Mouse (Mus musculus) gastrocnemius, adult 18-20 months (tissue): ENCODE measurements around the gene Pwwp2a. TPM values are rescaled to one million over a fixed set of nuclear protein-coding genes. Genes with fewer than 3 reads are reported as not detected.

Source experiments
- DNase-seq: peaks from one replicate; pipeline ENCODE4 v3.0.0; 2021; ENCODE audit warnings: low spot score
- long read RNA-seq, 2 experiments: library from polyadenylated mRNA; stranded (forward); transcript quantifications; one replicate each; pipeline ENCODE4 v2.0.0; 2021
- total RNA-seq, 2 experiments: library from RNA; stranded (reverse); gene quantifications; 2 replicates each; pipeline ENCODE4 v1.2.3; 2021

The Pwwp2a gene
- total RNA-seq: 10 to 100 TPM; 12.6 to 14.1 TPM
- long read RNA-seq, experiment 1, partial matches to known transcripts: 0 of 7 reads
- long read RNA-seq, experiment 1, other reads (novel, unspliced or antisense): 5 of 7 reads
- long read RNA-seq, experiment 2, partial matches to known transcripts: 0 of 5 reads
- long read RNA-seq, experiment 2, other reads (novel, unspliced or antisense): 4 of 5 reads

DNA sequence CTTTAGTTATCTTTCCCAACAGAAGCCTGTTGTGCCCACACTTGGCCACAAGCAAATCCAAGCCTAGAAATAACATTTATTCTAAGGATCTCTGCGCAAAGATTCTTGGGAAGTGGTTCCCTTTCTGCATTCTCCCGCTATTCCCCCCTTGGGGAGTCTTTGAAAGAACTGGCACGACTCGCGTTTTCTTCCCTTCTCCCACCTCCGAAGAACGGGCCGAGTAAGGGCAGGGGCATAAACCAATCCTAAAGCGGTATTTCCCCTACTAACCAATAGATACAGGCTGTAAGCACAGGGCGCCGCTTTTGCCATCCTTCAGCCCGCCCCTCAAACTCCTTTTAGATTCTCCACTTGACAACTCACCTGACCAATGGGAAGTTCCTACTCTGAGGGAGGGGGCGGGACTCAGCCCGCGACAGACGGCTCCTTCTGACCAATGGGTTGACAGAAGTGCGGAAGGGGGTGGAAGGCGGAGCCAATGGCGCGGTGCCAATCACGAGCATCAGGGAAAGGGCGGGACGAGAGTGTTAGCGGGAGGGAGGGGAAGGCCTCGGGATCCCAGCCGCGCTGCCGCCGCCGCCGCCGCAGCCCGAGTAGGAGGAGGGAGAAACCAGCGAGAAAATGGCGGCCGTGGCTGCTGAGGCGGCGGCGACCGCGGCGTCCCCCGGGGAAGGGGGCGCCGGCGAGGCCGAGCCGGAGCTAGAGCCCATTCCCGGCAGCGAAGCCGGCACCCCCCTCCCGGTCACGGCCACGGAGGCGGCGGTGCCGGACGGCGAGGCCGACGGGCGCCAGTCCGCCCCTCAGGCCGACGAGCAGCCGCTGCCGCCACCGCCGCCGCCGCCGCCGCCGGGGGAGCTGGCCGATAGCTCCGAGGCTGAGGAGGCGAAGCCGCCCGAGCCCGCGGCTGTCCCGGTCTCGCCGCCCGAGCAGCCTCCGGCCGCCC, at the start of gene Pwwp2a:
Gene Pwwp2a, plus strand, starts transcription at position 527 of the 943 bp plus-strand sequence.
- peak; percentile 99 for DNase-seq

DNA sequence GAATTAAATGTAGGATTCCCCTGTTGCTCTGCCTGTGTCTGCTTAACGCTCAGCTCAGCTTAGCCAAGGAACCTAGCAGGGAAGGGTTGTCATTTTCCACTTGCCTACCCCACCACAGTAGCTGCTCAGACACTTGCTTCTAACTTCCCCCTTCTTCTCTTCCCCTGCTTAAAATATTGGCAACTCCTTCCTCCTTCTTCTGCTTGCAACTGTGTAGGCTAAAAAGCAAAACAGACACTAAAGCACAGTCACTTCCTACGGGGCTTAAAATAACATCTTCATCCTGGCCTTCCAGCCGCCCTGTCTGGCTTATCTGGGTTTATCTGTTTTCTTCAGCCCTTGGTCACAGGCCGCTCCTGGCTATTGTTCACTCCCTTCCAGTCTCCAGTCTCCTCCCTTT, 49.2 kb upstream of the Pwwp2a start:
- no peak for DNase-seq

DNA sequence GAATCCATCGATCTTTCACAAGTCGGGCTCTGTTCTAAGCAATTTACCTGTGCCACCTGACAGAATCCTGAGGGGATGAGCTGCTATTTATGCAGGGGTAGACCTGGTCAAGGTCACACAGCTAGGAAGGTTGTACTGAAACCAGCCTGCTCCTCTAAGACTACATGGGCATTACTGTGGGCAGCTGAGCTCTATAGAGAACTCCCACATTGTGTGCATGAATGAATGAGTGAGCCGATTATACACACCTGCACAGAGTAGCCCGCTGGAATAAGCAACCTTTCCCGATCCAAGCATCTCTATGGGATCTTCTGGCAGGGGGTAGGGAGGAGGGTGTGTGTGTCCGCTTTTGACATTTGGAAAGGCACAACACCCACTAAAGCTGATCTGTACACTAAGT, 48.6 kb upstream of the Pwwp2a start:
- DNase-seq: no peak

DNA sequence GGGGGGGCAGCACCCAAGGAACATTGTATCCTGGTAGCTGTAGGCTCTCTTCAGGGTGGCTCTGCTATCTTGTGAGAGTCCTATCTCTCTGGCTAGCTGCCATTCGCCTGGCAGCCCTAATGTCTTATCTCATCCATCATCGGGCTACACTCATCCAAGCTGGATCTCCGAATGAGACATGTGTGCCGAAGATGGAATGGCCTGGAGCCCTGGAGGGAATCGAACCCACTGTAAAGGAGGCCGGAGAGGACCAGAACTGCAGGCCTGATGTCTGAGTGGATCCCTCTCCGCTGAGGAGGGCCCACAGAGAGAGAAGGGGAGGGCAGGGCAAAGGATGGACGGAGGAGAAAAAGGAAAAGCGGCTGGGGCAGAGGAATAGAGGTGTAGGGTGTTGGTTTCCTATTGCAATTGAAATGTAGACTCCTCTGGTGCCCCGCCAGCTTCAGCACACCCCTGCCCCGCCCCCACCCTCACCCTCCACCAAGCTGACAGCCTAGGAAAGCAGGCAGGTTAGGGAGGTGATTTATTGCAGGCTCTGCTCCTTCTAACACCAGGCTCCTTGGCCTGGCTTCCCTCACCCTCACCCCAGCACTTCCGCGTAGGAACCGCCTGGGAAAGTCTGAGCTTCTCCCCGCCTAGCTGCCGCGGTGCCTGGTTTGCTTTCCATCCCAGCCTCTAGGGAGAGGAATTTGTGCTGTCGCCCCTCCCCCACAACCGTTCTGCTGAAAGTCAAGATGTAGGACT, 48.0 kb upstream of the Pwwp2a start:
- peak; percentile 30 for DNase-seq

DNA sequence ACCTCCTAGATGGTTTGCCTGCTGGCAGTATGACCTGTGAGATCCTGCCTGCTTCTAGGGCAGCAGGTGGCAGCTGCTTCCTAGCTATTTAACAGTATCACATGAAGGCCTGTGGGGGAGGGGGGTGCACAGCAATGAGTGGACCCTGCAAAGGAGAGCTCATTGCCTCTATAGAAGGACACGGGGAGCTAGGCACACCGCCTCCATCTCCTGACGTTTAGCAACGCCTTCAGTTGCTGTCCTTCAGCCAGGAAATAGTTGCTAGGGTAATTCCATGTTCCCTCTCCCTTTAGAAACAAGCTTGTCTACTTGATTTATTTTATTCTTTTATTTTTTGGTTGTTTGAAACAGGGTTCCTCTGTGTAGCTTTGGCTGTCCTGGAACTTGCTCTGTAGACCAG, 45.0 kb upstream of the Pwwp2a start:
- no peak for DNase-seq

DNA sequence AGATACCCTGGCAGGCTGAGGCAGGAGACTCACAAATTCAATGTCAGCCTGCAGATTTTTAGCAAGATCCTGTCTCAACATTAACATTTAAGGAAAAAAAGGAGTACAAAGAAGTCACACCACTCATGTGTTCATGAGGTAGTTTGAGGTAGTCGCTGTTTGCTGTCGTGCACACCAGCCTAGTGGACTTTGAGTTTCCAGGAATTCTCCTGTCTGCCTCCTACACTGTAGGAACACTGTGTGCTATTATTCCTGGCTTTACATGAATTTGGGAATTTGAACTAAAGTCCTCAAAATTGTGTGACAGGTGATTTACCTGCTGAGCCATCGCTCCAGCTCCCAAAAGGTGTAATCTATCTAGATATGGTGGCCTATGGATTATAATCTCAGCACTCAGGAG, 43.3 kb upstream of the Pwwp2a start:
- no peak for DNase-seq

DNA sequence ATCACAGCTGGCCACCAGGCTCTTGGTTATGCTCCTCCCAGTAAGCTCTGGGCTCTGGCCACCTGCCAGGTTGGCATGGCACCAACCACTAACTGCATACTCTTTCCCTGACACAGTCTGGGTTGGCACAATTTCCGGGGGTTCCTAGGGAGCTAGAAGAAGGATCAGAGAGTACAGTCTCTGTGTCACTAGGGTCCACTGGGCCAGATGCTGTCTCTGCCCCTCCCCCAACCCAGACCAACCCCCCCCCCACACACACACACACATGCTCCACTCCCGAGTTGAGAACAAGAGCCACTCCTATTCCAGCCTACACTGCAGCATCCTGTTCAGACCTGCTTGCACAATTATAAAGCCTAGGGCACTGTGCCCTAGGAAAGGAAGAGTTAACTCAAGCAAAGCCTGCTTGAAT, 38.6 kb upstream of the Pwwp2a start:
- DNase-seq: peak; percentile 10

DNA sequence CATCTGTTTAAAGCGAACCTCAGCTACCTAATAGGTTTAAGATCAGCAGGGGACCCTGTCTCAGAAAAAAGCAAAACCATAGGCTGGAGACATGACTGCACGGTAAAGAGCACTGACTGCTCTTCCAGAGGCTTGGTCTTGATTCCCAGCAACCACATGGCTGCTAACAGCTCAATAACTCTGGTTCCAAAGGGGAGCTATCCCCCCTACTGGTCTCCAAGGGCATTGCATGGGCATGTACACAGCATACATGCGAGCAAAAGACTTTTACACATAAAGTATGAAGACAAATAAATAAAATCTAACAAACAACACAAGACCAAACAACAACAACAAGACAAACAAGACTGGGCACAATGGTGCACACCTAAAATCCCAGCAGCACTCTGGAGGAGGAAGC, 36.5 kb upstream of the Pwwp2a start:
- DNase-seq: no peak

DNA sequence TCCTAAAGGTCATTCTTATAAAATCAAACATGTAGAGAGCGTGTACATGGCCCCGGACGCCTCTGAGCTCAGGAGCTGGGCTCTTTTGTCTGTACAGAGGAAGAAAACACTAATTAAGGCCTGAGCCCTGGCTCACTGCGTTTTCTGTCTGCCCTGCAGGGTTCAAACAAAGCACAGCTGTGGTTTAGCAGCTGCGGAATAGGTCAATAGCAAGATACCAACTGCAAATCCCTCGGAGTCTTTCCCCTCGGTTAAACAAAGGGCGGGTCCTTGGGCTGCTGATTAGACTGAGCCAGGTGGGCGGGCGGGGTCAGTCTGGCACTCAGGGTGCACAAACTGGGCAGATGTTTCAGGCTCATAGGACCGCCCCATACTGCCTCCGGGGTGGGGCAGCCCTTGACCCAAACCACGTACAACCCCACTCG, 28.7 kb upstream of the Pwwp2a start:
- DNase-seq: no peak

DNA sequence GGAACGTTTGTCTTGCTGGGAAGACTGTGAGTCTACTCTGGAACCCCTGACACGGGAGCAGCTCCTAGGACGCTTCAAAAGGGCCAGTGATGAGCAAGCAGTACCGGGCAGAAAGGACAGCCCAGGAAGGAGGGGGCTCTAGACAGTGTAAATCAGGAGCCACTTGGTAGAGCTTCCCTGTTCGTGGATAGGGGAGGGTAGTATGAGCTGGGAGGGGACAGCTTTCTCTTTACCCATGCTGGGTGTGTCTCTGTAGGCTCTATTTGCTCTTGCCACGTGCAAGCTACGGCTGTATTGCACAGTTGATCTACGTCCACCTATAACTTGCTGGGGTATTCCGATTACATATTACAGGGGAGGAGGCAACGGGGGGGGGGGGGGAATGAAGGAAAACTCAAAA, 25.3 kb upstream of the Pwwp2a start:
- no peak for DNase-seq

DNA sequence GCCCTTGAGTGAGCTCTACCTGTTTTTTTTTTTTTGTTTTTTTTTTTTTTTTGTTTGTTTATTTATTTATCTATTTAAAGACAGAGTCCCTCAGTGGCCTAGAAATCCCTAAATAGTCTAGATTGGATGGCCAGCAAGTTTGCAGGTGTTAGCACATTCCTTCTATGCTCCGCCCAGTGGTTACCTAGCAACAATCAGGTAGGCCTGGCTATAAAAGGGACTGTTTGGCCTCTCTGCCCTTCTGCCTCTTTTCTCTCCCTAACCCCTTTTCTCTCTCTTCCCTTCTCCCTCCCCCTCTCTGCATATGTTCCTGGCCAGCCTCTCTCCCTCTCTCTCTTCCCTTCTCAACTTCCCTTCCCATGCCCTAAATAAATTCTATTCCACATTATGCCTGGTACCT, 23.8 kb upstream of the Pwwp2a start:
- DNase-seq: no peak

DNA sequence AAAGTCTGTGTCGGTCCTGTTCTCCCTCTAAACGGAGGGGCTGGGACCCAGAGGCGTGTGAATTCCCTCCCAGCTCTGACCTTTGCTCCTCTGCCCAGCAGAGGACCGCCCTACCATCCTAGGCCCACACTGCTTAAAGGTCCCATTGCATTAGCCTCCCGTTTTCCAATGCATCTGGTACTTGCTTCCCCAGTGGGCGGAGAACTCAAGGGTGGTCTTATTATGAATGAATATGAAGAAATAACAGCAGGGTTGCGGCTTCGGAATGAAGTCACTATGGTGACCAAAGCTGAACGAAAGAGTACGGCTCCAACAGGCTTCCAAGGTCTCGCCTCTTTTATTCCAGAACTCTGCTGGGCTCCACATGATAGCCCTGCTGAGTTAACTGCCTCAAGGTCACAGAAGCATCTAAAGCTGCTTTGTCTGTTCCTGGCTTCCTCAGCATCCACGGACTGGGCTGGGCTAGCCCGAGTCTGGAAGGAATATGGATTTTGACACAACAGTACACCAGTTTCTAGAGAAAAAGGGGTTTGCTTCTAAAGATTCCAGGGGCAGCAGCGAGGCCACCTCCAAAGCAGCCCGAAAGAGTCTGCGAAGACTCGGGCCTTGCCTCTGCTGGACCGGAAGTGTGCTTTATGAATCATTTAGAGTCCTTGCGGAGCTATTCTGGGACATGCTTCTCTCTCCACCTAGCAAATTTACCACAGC, 14.6 kb upstream of the Pwwp2a start:
- no peak for DNase-seq

DNA sequence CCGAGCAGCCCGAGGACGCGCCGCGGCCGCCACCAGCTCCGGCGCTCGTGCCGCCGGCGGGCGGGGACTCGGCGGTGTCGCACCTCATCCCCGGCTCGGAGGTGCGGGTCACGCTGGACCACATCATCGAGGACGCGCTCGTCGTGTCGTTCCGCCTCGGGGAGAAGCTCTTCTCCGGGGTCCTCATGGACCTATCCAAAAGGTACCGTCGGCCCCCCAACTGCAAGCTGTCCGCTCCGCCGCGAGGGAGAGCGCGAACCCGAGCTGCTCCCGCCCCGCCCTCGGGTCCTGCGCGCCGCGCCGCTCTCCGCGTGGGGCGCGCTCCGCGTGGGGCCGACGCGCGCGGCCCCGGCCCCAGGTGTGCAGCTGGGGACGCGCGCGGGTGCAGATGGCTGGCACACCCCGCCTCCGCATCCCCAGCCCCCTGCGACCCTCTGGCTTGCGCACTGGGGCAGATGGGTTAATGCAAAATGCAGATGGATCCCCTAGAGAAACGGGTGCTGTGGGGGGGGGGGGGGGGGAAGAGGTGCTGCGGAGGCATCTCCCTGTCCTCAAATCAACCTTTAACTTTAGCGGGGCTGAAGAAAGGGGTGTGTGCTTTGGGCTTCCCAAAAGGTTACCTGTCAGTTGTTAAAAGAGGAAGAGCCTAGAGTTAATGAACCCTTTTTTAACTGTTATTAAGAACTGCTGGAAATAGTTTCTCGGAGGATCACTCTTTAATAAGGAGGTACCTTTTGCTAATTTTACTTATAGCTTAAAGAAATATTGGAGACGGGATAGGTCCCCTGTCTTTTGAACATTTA, 818 bp downstream of the Pwwp2a start:
- DNase-seq: peak; percentile 31

DNA sequence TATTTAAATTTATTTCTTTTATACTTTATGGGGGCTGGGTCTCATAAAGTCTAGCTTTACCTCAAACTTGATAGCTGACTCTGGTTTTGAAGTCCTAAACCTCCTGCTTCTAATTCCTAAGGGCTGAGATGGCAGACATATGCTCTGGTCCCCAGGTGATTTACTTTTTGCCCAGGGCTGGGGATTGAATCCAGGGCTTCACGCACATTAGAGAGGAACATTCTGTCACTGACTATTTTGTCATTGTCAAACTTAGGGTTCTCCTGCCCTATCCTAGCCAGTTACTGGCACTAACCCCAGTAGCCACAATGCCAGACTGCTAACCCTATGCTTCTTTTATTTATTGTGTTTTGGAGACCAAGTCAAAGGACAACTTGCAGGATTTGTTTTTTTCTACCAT, 7.1 kb downstream of the Pwwp2a start:
- DNase-seq: no peak

DNA sequence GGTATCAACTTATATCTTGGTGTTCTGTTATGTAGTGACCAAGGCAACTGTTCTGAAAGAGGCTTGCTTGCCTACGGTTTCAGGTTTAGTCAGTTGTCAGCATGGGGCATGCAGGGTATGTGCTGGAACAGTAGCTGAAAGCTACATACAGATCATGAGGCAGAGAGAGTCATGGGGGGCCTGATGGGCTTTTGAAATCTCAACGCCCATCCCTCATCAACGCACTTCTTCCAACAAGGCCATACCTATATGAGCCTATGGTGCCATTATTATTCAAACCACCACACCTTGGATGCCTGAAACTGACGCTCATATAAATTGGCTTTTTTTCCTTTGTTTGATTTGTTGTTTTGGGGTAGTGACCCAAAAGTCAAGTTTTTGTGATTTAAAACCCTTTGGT, 14.8 kb downstream of the Pwwp2a start:
- DNase-seq: no peak

DNA sequence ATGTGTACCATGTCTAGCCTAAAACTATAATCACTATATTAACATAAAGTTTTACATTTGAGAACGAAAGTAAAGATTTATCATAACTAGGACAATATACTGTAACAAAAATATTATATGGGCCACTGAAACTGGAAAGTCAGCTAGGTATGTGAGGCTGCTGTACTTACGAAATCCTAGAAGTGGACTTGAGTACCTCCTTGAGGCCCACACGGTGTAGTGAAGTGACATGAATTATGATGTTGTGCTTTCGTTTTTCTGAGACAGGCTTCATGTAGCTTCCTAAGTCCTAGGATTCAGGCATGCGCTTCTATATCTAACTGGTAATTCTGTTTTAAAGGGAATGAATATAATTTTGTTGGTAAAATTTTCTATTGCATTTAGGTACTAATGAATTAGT, 16.8 kb downstream of the Pwwp2a start:
- DNase-seq: no peak

DNA sequence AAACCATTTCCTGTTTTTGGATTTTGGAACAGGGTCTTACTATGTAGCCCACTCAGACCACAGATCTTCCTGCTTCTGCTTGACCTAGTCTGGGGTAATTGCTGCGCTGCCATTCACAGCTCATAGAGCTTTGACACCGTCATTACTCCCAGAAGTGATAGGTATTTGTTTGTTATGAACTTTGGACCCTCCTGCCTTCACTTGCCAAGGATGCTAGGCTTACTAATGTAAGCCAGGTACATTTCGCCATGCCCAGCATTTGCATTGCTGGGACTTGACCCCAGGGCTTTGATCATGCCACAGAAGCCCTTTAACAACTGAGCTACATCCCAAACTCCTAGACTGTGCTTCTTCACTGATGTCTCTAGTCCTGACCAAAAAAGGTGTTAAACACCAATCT, 18.5 kb downstream of the Pwwp2a start:
- DNase-seq: no peak

DNA sequence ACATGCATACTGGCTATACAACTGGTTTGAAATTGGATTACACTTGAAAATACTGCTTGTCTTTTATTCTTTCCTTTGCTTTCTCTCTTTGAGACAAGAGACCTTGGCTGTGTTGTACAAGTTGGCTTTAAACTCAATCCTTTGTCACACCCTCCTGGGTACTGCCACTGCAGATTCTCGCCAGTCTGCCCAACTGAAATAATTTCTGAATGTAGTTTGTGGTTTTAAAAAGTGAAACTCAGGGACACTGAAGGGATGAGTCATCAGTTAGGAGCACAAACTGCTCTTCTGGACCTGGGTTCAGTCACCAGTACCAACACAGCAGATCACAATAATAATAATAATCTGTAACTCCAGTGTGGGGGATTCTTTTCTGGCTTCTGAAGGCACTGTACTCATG, 21.8 kb downstream of the Pwwp2a start:
- DNase-seq: no peak

DNA sequence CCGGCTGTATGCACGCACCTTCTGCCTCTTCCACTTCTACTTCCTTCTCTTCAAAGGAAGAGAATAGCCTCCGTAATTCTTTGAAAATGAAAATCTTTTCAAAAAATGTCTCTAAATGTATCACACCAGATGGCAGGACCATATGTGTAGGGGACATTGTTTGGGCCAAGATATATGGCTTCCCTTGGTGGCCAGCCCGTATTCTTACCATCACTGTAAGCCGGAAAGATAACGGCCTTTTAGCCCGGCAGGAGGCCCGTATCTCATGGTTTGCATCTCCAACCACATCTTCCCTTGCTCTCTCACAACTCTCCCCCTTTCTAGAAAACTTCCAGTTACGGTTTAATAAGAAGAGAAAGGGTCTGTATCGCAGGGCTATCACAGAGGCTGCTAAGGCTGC, 24.0 kb downstream of the Pwwp2a start:
- no peak for DNase-seq

DNA sequence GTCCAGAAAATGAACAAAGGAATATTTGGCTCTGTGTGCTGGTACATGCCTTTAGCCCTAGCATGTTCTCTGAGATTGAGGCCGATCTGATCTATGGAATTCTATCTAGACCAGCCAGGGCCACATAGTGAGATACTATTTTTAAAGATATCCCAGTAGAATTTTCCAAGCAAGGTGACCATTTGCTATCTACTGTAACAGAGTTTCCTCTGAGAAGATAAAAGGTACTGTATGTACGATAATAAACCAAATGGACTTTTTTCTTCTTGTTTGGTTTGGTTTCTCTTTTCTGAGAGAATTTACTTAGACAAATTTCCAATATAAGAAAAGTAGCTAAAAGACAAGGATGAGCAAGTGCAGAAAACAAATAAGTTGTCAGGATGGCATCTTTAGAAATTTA, 26.6 kb downstream of the Pwwp2a start:
- no peak for DNase-seq

DNA sequence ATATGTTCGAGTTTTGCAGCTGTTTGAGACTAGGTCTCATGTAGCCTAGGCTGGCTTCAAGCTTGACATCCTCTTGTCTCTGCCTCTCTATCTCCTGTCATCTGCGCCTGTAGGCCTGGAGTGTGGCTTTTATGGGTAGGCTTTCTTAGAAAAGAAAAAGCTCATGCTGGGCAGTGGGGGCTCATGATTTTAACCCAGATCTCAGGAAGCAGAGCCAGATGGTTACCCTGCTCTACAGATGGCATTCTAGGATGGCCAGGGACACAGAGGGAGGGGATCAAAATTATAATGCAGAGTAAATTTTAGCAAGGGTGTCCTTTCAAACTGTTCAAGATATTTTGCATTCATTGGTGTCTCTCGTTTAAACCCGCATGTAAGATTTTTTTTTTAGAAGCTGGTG, 30.4 kb downstream of the Pwwp2a start:
- no peak for DNase-seq
